Mouse (Mus musculus): ENCODE measurements at regions not wholly inside any gene's neighbourhood (a gene's known extent, or its start where the extent isn't known, plus 50 kb on each side); places are given as distances from the start of the nearest gene placed in this dataset.
A peak's percentile ranks its signal among the peaks of the same experiment; 100 is the strongest.

- Histone ChIP-seq H3K4me3 (ENCODE audit: insufficient read depth, poor library complexity, severe bottlenecking) (no peak overlapping the region), H3K27me3 (ENCODE audit: control insufficient read depth, insufficient read depth, insufficient read length) (no peaks in the 10 kb centered on the region), H3K79me3 (ENCODE audit: low read depth) (no peaks in the 10 kb centered on the region), H3ac (ENCODE audit: control insufficient read depth, insufficient read length, low read depth) (no peak overlapping the region), H3K79me2 (ENCODE audit: control insufficient read depth, insufficient read depth) (no peaks in the 10 kb centered on the region), H3K36me3 (ENCODE audit: control insufficient read depth, insufficient read depth) (no peaks in the 10 kb centered on the region)
- no peak for TF ChIP-seq MYOG (IDR thresholded peaks at IDR 0.05; ENCODE audit: control insufficient read depth, extremely low read depth, insufficient read length)
- TF ChIP-seq FOSL1 (IDR thresholded peaks at IDR 0.05; ENCODE audit: insufficient read depth, low read length, poor library complexity, severe bottlenecking) = no peak
- peak; percentile 24 for TF ChIP-seq MYOD1 (IDR thresholded peaks at IDR 0.05; ENCODE audit: control insufficient read depth, insufficient read length, low read depth)
- TF ChIP-seq CEBPB (IDR thresholded peaks at IDR 0.05; ENCODE audit: low read depth) = no peak
Measured at GRCm38 (mm10) chr15:52207271-52207670, 1677.4 kb upstream of the Gm7489 start.

- no peak overlapping the region for H3ac ChIP-seq (ENCODE audit: control insufficient read depth, insufficient read length, low read depth)
- no peaks in the 10 kb centered on the region for H3K27me3 ChIP-seq (ENCODE audit: control insufficient read depth, insufficient read depth, insufficient read length)
- H3K36me3 ChIP-seq (ENCODE audit: control insufficient read depth, insufficient read depth) = no peaks in the 10 kb centered on the region
- TF ChIP-seq CEBPB (IDR thresholded peaks at IDR 0.05; ENCODE audit: low read depth) = no peak
- no peak for TF ChIP-seq MYOG (IDR thresholded peaks at IDR 0.05; ENCODE audit: control insufficient read depth, extremely low read depth, insufficient read length)
- TF ChIP-seq MYOD1 (IDR thresholded peaks at IDR 0.05; ENCODE audit: control insufficient read depth, insufficient read length, low read depth) = no peak
- TF ChIP-seq CTCF (IDR thresholded peaks at IDR 0.05; ENCODE audit: control insufficient read depth, insufficient read depth, insufficient read length) = no peak
- TF ChIP-seq MAX (IDR thresholded peaks at IDR 0.05) = no peak
- TF ChIP-seq USF1 (IDR thresholded peaks at IDR 0.05; ENCODE audit: low read depth) = no peak
- TF ChIP-seq FOSL1 (IDR thresholded peaks at IDR 0.05; ENCODE audit: insufficient read depth, low read length, poor library complexity, severe bottlenecking) = no peak
- H3K79me2 ChIP-seq (ENCODE audit: control insufficient read depth, insufficient read depth) = no peaks in the 10 kb centered on the region
- no peak overlapping the region for H3K4me3 ChIP-seq (ENCODE audit: insufficient read depth, poor library complexity, severe bottlenecking)
- H3K79me3 ChIP-seq (ENCODE audit: low read depth) = no peaks in the 10 kb centered on the region
Measured at GRCm38 (mm10) chr15:52232442-52232841, 1652.3 kb upstream of the Gm7489 start.

GRCm38 (mm10) chr15:52236220-52236619 lies 1648.5 kb upstream of the Gm7489 start:
- TF ChIP-seq CEBPB (IDR thresholded peaks at IDR 0.05; ENCODE audit: low read depth) = no peak
- TF ChIP-seq MAX (IDR thresholded peaks at IDR 0.05) = no peak
- TF ChIP-seq MYOD1 (IDR thresholded peaks at IDR 0.05; ENCODE audit: control insufficient read depth, insufficient read length, low read depth) = no peak
- Histone ChIP-seq H3K79me2 (ENCODE audit: control insufficient read depth, insufficient read depth) (no peaks in the 10 kb centered on the region), H3K79me3 (ENCODE audit: low read depth) (no peaks in the 10 kb centered on the region), H3K27me3 (ENCODE audit: control insufficient read depth, insufficient read depth, insufficient read length) (no peaks in the 10 kb centered on the region), H3K36me3 (ENCODE audit: control insufficient read depth, insufficient read depth) (no peaks in the 10 kb centered on the region), H3K4me3 (ENCODE audit: insufficient read depth, poor library complexity, severe bottlenecking) (no peak overlapping the region), H3ac (ENCODE audit: control insufficient read depth, insufficient read length, low read depth) (no peak overlapping the region)

GRCm38 (mm10) chr15:52242890-52243289 lies 1641.8 kb upstream of the Gm7489 start:
- Histone ChIP-seq H3K79me3 (ENCODE audit: low read depth) (no peaks in the 10 kb centered on the region), H3K36me3 (ENCODE audit: control insufficient read depth, insufficient read depth) (no peaks in the 10 kb centered on the region), H3K27me3 (ENCODE audit: control insufficient read depth, insufficient read depth, insufficient read length) (no peaks in the 10 kb centered on the region), H3K4me3 (ENCODE audit: insufficient read depth, poor library complexity, severe bottlenecking) (no peak overlapping the region), H3K79me2 (ENCODE audit: control insufficient read depth, insufficient read depth) (no peaks in the 10 kb centered on the region), H3ac (ENCODE audit: control insufficient read depth, insufficient read length, low read depth) (no peak overlapping the region)
- no peak for TF ChIP-seq CTCF (IDR thresholded peaks at IDR 0.05; ENCODE audit: control insufficient read depth, insufficient read depth, insufficient read length)
- no peak for TF ChIP-seq MAX (IDR thresholded peaks at IDR 0.05)
- TF ChIP-seq MYOD1 (IDR thresholded peaks at IDR 0.05; ENCODE audit: control insufficient read depth, insufficient read length, low read depth) = no peak
- TF ChIP-seq MYOG (IDR thresholded peaks at IDR 0.05; ENCODE audit: control insufficient read depth, extremely low read depth, insufficient read length) = no peak
- no peak for TF ChIP-seq USF1 (IDR thresholded peaks at IDR 0.05; ENCODE audit: low read depth)
- TF ChIP-seq CEBPB (IDR thresholded peaks at IDR 0.05; ENCODE audit: low read depth) = no peak
- TF ChIP-seq FOSL1 (IDR thresholded peaks at IDR 0.05; ENCODE audit: insufficient read depth, low read length, poor library complexity, severe bottlenecking) = no peak

Measured in C2C12 (cell line).